Mouse (Mus musculus): ENCODE results near the gene Naaa.

The Naaa gene

GRCm38 (mm10) chr5:92262646-92263045 is 15.3 kb downstream of the Naaa start:
- DNase-seq: no peak

DNA sequence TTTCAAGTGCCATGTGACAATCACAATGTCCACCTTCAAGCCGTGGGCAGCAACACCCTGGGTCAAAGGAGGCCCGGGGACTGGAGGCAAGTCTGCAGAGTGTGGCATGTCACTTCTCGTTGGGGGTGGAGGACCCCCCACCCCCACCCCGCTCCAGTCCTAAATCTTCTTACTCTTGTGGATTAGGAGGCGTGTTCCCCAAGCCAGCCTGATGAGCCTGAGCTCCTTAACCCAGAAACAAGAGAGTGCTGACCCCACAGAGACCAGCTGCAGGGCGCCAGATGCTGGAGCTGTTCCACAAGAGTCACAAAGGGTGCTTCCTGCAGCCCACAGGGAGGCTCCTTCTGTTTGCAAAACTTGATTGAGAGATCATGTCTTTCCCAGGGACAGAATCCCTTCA is 21.8 kb downstream of the Naaa start, which contains the start of gene Ppef2:
TSS of gene Ppef2 (minus strand) at position 61 of the 400 bp plus-strand sequence.
- no peak for DNase-seq

GRCm38 (mm10) chr5:92254476-92254875 is 23.5 kb downstream of the Naaa start:
- DNase-seq: no peak

GRCm38 (mm10) chr5:92252797-92253343 is 25.1 kb downstream of the Naaa start:
- no peak for DNase-seq

- no peak for DNase-seq
Observed at GRCm38 (mm10) chr5:92252031-92252430, 25.9 kb downstream of the Naaa start.

DNA sequence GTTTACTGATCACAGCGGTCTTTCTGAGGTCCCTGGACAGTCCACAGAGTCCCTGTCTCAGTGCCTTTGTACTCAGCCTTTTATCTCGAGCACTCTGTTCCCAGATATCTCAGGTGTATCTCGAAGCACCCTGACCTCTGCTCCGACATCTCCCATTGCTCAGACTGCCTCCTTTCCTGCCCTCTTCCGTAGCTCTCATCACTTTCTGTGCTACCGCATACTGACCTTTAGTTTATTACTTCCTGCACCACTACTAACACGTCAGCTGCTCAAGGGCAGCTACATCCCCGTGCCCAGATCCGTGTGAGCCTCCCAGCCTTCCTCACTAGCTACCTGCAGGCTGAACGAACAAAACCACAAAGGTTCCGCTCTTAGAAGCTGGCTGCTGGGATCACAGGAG is 29.4 kb downstream of the Naaa start:
- no peak for DNase-seq

- no peak for DNase-seq
Observed at GRCm38 (mm10) chr5:92245483-92245882, 32.5 kb downstream of the Naaa start.

GRCm38 (mm10) chr5:92244900-92245299 is 33.1 kb downstream of the Naaa start:
- DNase-seq: no peak

- DNase-seq: no peak
Observed at GRCm38 (mm10) chr5:92240769-92241168, 37.2 kb downstream of the Naaa start.

- peak; percentile 88 for DNase-seq
Observed at GRCm38 (mm10) chr5:92239333-92240232, 38.4 kb downstream of the Naaa start.

DNA sequence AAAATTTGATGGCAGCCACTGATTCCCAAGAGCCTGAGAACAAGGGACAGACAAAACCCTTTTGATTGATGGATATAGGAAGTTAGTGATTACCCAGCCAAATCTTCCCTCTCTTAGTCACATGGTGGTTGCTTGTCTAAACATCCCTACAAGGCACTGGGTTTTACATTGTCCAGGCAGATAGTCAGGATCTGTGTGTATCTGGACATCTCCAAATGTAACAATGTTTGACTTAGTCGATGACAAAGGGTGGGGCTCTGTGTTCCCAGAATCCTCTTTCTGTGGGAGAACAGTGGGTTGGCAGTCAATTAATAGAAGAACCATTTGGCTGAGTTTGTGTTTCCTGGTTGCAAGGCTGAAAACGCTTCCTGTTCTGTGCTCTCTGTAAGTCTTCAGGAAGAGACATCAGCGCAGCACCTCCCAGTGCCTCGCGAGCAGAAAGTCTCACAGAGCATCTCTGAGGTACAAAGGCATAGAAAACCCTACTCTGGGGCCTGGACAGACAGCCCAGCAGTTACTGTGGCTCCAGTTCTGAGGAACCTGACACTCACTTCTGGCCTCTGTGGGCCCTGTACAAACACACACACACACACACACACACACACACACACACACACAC is 42.9 kb downstream of the Naaa start:
- no peak for DNase-seq

GRCm38 (mm10) chr5:92233366-92233765 is 44.6 kb downstream of the Naaa start:
- no peak for DNase-seq

DNA sequence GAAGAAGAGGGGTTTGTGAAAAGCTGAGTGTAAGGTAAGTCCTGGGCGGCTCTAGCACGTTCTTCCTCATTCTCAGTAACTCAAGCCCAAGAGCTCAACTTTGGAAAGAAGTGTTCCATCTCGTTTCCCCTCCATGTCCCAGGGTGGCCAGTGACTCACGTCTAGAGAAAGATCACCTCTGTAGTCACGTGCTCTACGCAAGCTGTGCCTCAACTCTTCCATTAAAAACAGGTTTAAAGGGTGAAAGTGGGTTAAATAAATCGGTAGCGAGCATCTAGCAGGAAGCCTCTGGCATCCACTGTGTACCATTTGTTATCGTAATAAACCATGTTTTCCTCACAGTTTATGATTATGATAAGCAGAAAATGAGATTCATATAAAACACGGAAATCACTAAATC is 46.1 kb downstream of the Naaa start:
- no peak for DNase-seq

GRCm38 (mm10) chr5:92230306-92230705 is 47.7 kb downstream of the Naaa start:
- DNase-seq: no peak

GRCm38 (mm10) chr5:92229514-92229913 is 48.5 kb downstream of the Naaa start:
- DNase-seq: no peak

DNA sequence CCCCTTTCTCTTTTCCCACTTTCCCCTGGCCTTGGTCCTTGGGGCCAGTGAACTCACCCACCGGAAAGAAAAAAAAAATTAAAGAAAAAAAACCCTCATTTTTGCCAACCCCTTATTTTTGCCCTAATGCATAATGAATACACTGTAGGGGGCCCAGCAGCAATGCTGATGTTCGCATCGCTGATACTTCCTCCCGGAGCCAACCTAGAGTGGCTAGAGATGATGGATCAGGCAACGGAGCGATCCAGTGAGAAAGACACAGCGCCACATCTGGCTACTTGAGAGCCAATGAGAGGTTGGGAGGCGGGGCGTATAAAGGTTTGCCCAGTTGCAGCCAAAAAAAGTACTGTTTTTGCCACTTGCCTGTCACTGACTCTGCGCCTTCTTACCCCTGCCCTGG is 49.2 kb downstream of the Naaa start:
- DNase-seq: no peak

DNA sequence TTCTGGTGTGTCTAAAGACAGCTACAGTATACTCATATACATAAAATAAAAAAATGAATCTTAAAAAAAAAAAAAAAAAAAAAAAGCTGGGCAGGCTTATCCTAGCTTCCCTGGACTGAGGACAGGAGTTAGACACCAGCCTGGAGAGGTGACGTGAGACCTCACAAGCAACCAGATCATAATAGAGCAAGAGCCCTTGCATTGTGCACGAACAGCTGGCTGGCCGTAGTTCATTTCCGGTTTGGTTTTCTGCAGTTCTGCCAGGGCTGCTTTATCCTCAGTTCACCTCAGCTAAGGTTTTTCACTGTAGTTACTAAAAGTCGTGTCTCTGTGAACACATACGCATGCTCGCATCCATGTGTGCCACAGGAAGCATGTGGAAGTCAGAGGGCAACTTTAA is 50.2 kb downstream of the Naaa start:
- no peak for DNase-seq

DNA sequence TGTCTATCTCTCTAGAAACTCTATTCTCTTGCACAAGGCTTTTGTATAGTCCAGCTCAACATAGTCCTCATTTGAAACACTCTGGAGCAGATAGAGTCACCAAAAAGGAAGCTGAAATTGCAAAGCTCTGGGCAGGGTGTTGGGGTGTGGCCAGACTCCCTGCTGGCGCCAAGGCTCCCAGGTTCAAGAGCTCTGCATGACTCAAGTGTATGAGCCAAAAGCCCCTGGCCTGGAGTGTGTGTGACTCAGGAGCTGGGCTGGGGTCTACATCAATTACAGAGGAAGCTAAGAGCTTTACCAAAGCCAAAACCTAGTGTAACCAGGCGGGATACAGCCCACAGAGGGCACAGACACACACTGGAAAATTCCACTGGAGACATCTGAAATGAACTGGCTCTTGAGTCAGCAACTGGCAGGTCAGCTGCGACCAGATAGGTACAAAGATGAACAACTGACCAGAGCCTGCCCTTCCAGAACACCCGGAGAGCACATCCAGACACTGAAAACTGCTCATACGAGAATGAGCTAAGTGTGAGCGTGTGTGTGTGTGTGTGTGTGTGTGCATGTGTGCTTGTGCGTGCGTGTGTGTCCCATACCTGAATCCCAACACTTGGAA is 57.6 kb downstream of the Naaa start:
- DNase-seq: peak; percentile 38

- DNase-seq: no peak
Observed at GRCm38 (mm10) chr5:92219826-92220225, 58.1 kb downstream of the Naaa start.

DNA sequence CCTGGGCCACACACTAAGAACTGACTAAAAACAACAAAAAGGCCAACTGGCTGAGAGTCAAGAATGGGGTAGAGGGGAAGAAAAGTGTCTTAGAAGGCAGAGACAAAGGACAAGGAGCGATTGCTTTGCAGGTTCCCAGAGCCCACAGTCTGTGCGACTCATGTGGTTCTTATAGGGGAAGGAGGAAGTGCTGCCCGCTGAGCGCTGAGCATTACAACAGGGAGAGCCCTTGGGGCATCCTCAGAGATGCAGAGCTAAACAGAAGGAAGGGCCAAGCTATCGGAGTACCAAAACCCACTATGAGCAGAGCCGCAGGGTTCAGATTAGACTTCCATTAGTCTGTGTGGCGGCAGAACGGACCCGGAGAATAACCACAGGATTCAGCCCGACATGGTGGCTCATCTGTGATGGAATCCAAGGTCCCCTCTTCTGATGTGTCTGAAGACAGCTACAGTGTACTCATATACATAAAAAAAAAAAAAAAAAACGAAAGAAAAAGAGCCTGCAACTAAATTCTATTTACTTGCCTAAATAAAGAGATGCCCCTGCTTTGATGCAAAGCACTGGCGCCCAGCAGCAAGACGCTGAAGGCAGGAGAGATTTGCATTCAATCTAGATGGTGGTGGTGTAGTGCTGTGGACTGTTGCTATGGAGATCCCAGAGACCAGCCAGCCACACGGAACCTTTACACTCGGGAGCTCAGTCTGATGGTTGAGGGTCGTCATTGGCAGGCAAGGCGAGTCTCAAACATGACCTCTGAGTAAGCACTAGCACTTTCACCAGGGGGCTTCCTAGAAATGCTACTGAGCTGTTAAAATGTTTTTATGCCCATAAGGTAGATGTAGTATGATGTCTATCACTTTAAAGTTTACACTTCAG is 58.8 kb downstream of the Naaa start:
- DNase-seq: no peak

DNA sequence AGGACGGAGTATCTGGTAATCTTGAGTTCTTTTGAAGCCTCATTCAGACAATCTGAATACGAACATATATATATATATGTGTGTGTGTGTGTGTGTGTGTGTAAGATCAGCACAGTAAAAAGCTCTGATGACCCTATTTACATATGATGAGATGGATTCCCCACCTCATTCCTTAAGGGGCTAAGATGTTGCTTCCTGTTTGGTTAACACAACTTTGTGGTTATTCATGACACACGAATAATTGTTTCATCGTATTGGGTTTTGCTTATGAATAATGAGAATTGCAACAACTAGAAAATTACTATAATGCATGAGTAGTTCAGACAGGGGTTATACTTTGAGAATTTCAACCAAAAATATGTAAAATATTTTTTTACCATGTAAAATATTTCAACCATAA is 62.7 kb downstream of the Naaa start, which contains the start of gene U90926:
TSS of gene U90926 (minus strand) at position 101 of the 400 bp plus-strand sequence.
- no peak for DNase-seq

DNA sequence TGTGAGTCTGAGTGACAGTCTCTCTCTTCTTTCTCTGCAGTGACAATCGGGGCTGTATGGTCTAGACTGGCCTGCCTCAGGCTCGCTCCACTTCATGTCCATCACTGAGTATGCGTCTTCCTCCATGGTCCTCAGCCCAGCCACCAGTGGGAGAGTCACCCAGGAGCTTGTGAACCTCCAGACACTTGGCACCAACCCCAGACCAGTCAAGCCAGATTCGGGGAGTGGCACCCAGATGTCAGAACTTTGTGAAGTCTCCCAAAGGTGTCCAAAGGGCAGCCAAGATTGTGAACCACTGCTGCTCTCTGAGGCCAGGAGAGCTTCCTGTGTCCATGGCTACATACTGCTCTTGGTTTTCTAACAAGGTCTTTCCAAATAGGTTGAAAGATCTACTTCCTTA is 65.7 kb downstream of the Naaa start:
- DNase-seq: no peak
